Mouse (Mus musculus) pancreas, adult 10 weeks (tissue): ENCODE data around the gene Spata31d1c. TPM values are rescaled to one million over a fixed set of nuclear protein-coding genes. Genes with fewer than 3 reads are reported as not detected.

Source experiments
- polyA plus RNA-seq: library from polyadenylated mRNA; stranded (reverse); fragments of 350-450 nt; fragmentation: Illumina TruSeq; extraction: RNeasy Lipid Tissue Mini Kit (QIAGEN cat#74804); gene quantifications from one replicate; pipeline ENCODE4 v1.2.3, GENCODE M21; 2015; ENCODE audit warnings: low read depth, low replicate concordance; ENCODE audit not compliant: insufficient read depth

Gene Spata31d1c
- polyA plus RNA-seq = not detected

DNA sequence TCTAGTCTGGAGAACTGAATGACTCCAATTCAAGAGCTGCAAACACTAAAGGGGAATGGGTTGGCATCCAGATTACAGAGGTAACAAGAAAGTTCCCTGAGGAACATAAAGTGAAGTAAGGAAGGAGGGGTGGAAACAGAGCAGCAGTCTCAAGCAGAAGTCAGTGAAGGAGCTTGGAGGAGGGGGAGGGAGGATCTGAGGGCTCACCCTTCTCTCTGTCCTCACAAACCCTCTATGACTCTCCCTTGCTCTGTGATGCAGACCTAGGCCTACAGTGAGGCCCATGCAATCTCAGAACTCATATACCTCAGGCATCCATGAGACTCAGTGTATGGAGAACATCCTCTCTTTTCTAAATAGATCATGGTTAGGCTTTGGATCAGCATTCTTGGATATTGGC is at the start of gene Spata31d1c:
Spata31d1c (plus strand) TSS at position 301 of the 400 bp plus-strand sequence.

DNA sequence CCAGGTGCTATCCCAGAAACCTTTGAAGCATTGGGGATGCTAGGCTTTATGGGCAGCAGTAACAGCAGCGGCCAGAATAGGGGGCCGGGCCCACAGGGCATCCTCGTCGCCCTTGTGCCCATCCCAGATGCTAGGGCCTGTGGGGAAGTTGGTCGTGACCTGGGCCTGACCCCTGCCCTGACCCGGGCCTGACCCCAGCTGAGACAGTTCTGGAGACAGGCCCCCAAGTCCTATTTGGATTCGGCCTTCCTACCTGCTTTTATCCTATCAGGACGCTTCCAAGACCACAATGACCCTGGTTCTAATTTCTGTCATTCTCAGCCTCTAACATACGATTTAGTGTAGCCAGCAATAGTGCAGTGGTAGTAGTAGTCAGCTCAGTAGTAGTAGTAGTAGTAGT is 19.8 kb downstream of the Spata31d1c start, which contains the start of gene Prss47:
Prss47 (minus strand) TSS at position 101 of the 400 bp plus-strand sequence.

Other genes starting within 250 kb of the Spata31d1c start
- gene Cntnap3, start 129.1 kb upstream of the Spata31d1c start, polyA plus RNA-seq = not detected
- not detected for gene Spata31, start 115.7 kb upstream of the Spata31d1c start, polyA plus RNA-seq
- gene Prss47, start 19.7 kb downstream of the Spata31d1c start, polyA plus RNA-seq = not detected
- 5.0 TPM for gene Mfsd14b, start 79.9 kb downstream of the Spata31d1c start, polyA plus RNA-seq
- not detected for gene Olfr465-ps1, start 105.0 kb downstream of the Spata31d1c start, polyA plus RNA-seq
- gene Olfr466, start 117.2 kb downstream of the Spata31d1c start, polyA plus RNA-seq = not detected
- gene Nlrp4f, start 172.9 kb downstream of the Spata31d1c start, polyA plus RNA-seq = not detected
- not detected for gene Gm10775, start 226.5 kb downstream of the Spata31d1c start, polyA plus RNA-seq
- 3.8 TPM for gene Zfp369, start 245.8 kb downstream of the Spata31d1c start, polyA plus RNA-seq